Mouse (Mus musculus): ENCODE measurements around the gene Cym.

GRCm38 (mm10) chr3:107250320-107250719 lies 28.8 kb upstream of the Cym start:
- TF ChIP-seq CTCF (IDR thresholded peaks at IDR 0.05; ENCODE audit: low read depth) (no peak), EP300 (optimal IDR thresholded peaks at IDR 0.05) (no peak)

Data from stomach, postnatal 0 days (tissue).